Mouse (Mus musculus): ENCODE measurements at regions not wholly inside any gene's neighbourhood (a gene's known extent, or its start where the extent isn't known, plus 50 kb on each side); places are given as distances from the start of the nearest gene placed in this dataset.
"Not testable (repeated sequence)": the region's sequence is repeated elsewhere in the genome, so short reads cannot be mapped to it uniquely, and the experiment has no call there.

DNA sequence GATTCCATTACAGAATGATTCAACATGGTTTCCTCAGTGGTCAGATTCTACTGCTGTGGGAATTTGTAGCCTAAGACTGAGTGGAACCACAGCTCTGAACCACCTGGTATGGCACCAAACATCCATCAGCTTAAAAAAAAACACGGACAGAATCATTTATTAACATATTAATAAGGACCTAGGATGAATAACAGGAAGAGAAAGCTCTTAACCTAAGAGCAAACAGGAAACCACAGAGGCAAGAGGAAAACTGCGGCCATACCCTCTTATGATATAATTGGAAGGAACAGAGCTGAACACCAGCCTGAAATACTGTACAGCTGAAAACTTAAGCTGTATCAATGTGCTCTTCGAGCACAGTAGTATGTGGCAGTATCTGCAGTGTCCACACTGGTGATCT lies 399.9 kb upstream of the Zfp386 start:
- Histone ChIP-seq H3K4me3 (ENCODE audit: insufficient read depth, low read depth, low read length) (no peak overlapping the region), H3K4me1 (ENCODE audit: control insufficient read depth, insufficient read depth, low read length) (no peaks in the 10 kb centered on the region), H3K36me3 (ENCODE audit: control insufficient read depth, insufficient read depth, low read length) (no peaks in the 10 kb centered on the region), H3K27ac (ENCODE audit: insufficient read depth, low read depth, low read length) (no peak overlapping the region), H3K27me3 (replicated peaks; ENCODE audit: control insufficient read depth, insufficient read depth, low read length) (no peaks in the 10 kb centered on the region)
- TF ChIP-seq POLR2A (IDR thresholded peaks at IDR 0.05; ENCODE audit: low read depth, low read length) (no peak), CTCF (conservative IDR thresholded peaks at IDR 0.05; ENCODE audit: insufficient read depth, insufficient read length, low read depth, low read length) (no peak)
- no peak for DNase-seq
- WGBS = 51% methylated on average over 3 of the region's 3 CpGs

DNA sequence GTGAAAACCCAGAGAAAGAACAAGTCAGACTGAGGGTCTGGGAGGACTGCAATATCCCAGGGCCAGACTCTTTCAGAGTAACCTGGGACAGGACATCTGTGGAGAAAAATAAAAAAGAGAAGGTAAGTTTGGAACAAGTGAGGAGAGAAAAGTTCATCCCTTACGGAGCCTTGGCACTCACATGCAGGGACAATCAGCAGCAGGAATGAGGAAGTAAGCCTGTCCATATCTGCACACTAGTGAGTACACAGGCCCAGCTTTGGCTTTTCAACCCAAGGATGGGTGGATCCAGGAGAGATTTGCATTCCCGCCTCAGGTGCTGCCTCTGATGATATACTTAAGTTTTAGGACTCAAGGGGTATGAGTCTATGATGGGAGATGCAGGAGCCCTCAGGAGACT lies 399.4 kb upstream of the Zfp386 start:
- not testable (repeated sequence) for DNase-seq; H3K4me1 ChIP-seq (ENCODE audit: control insufficient read depth, insufficient read depth, low read length); H3K36me3 ChIP-seq (ENCODE audit: control insufficient read depth, insufficient read depth, low read length); H3K27me3 ChIP-seq (replicated peaks; ENCODE audit: control insufficient read depth, insufficient read depth, low read length); H3K27ac ChIP-seq (ENCODE audit: insufficient read depth, low read depth, low read length); H3K4me3 ChIP-seq (ENCODE audit: insufficient read depth, low read depth, low read length)
- 85% methylated on average over 2 of the region's 2 CpGs for WGBS

DNA sequence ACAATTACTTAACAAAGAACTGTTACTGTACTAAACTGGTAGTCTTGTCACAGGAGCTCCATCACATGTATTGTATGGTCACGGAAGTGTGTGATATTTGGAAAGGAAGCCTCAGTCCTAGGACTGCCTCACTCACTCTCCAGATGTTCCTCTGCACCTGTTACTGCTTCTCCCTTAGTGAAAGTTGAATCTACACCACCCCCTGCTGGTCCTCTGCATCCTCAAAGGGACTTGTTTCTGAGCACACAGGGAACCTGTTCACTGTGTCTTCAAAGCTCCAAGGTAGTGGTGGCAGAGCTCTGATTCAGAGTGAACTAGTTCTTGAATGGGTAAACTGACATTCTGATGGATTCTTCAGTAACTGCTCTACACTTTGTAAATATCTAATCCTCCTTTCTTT lies 391.7 kb upstream of the Zfp386 start:
- Histone ChIP-seq H3K27me3 (replicated peaks; ENCODE audit: control insufficient read depth, insufficient read depth, low read length) (no peaks in the 10 kb centered on the region), H3K36me3 (ENCODE audit: control insufficient read depth, insufficient read depth, low read length) (no peaks in the 10 kb centered on the region), H3K4me3 (ENCODE audit: insufficient read depth, low read depth, low read length) (no peak overlapping the region), H3K4me1 (ENCODE audit: control insufficient read depth, insufficient read depth, low read length) (no peaks in the 10 kb centered on the region), H3K27ac (ENCODE audit: insufficient read depth, low read depth, low read length) (no peak overlapping the region)
- WGBS = 79% methylated on average over 1 of the region's 1 CpGs
- TF ChIP-seq POLR2A (IDR thresholded peaks at IDR 0.05; ENCODE audit: low read depth, low read length) = no peak
- TF ChIP-seq CTCF (conservative IDR thresholded peaks at IDR 0.05; ENCODE audit: insufficient read depth, insufficient read length, low read depth, low read length) = no peak
- no peak for DNase-seq

DNA sequence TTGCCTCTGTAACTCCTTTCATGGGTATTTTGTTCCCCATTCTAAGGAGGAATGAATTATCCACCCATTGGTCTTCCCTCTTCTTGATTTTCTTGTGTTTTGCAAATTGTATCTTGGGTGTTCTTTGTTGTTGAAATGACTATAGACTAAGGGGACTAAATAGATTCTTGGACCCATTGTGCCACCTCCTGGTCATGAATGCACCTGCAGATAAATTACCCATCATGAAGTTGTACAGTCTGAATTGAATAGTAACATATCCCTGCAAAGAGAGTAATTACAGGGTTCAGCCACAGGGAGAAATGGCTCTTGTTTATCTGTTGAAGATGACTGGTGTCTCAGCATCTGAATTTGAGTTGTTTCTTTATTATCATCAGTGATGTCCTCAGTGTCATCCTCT lies 383.4 kb upstream of the Zfp386 start:
- not testable (repeated sequence) for H3K36me3 ChIP-seq (ENCODE audit: control insufficient read depth, insufficient read depth, low read length); H3K27ac ChIP-seq (ENCODE audit: insufficient read depth, low read depth, low read length); H3K27me3 ChIP-seq (replicated peaks; ENCODE audit: control insufficient read depth, insufficient read depth, low read length); H3K4me3 ChIP-seq (ENCODE audit: insufficient read depth, low read depth, low read length); H3K4me1 ChIP-seq (ENCODE audit: control insufficient read depth, insufficient read depth, low read length); DNase-seq

DNA sequence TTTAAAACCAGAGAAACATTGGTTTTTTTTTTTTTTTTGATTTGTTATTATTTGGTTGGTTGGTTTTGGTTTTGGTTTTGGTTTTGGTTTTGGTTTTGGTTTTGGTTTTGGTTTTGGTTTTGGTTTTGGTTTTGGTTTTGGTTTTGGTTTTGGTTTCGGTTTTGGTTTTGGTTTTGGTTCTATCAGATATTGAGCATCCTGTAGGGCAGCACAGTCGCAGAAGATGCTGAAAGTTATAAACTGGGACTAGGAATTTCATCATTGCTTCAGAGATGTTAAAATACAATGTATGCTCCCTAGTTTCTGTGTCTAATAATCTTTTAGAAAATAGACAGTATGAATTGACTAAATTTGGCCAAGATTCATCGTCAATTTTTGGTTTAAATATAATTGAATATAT lies 375.8 kb upstream of the Zfp386 start:
- not testable (repeated sequence) for H3K4me1 ChIP-seq (ENCODE audit: control insufficient read depth, insufficient read depth, low read length); H3K4me3 ChIP-seq (ENCODE audit: insufficient read depth, low read depth, low read length); H3K36me3 ChIP-seq (ENCODE audit: control insufficient read depth, insufficient read depth, low read length); DNase-seq; H3K27ac ChIP-seq (ENCODE audit: insufficient read depth, low read depth, low read length); H3K27me3 ChIP-seq (replicated peaks; ENCODE audit: control insufficient read depth, insufficient read depth, low read length)
- WGBS = 71% methylated on average over 3 of the region's 3 CpGs

DNA sequence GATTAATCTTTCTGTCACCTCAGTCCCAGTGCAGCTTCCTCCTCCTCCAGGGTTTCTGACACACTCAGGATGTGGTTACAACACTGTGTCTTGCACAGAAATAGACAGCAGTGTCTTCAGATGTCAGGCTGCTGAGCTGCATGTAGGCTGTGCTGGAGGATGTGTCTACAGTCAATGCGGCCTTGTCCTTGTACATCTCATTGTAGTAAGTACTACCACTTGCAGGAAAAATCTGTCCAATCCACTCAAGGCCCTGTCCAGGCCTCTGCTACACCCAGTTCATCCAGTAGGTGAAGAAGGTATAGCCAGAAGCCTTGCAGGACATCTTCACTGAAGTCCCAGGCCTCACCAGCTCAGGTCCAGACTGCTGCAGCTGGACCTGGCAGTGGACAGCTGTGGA lies 355.7 kb upstream of the Zfp386 start:
- WGBS = 83% methylated on average over 1 of the region's 1 CpGs
- no peaks in the 10 kb centered on the region for H3K27me3 ChIP-seq (replicated peaks; ENCODE audit: control insufficient read depth, insufficient read depth, low read length)
- no peak for DNase-seq
- no peaks in the 10 kb centered on the region for H3K36me3 ChIP-seq (ENCODE audit: control insufficient read depth, insufficient read depth, low read length)
- no peak overlapping the region for H3K27ac ChIP-seq (ENCODE audit: insufficient read depth, low read depth, low read length)
- no peak overlapping the region for H3K4me3 ChIP-seq (ENCODE audit: insufficient read depth, low read depth, low read length)
- TF ChIP-seq POLR2A (IDR thresholded peaks at IDR 0.05; ENCODE audit: low read depth, low read length) (no peak), CTCF (conservative IDR thresholded peaks at IDR 0.05; ENCODE audit: insufficient read depth, insufficient read length, low read depth, low read length) (no peak)
- no peaks in the 10 kb centered on the region for H3K4me1 ChIP-seq (ENCODE audit: control insufficient read depth, insufficient read depth, low read length)

DNA sequence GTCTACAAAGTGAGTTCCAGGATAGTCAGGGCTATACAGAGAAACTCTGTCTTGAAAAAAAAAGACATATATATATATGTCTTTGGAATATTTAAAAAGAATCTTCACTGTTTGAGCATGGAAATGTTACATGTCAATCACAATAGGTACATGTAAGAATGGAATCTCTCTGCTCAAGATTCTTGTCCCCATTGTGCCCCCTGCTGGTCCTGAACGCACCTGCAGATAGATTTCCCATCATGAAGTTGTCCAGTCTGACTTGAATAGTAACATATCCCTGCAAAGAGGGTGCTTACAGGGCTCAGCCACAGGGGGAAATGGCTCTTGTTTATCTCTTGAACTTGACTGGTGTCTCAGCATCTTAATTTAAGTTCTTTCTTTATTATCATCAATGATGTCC lies 337.7 kb upstream of the Zfp386 start:
- not testable (repeated sequence) for H3K4me3 ChIP-seq (ENCODE audit: insufficient read depth, low read depth, low read length); H3K27me3 ChIP-seq (replicated peaks; ENCODE audit: control insufficient read depth, insufficient read depth, low read length); H3K36me3 ChIP-seq (ENCODE audit: control insufficient read depth, insufficient read depth, low read length); H3K27ac ChIP-seq (ENCODE audit: insufficient read depth, low read depth, low read length); H3K4me1 ChIP-seq (ENCODE audit: control insufficient read depth, insufficient read depth, low read length); DNase-seq
- WGBS = 19% methylated on average over 1 of the region's 1 CpGs

DNA sequence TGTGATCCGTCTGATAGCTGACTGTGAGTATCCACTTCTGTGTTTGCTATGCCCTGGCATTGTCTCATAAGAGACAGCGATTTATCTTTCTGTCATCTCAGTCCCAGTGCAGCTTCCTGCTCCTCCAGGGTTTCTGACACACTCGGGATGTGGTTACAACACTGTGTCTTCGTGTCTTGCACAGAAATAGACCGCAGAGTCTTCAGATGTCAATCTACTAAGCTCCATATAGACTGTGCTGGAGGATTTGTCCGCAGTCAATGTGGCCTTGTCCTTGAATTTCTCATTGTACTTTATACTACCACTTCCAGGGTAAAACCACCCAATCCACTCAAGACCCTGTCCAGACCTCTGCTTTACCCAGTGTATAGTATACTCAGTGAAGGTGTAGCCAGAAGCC lies 305.5 kb upstream of the Zfp386 start:
- not testable (repeated sequence) for H3K27ac ChIP-seq (ENCODE audit: insufficient read depth, low read depth, low read length); H3K36me3 ChIP-seq (ENCODE audit: control insufficient read depth, insufficient read depth, low read length); H3K4me1 ChIP-seq (ENCODE audit: control insufficient read depth, insufficient read depth, low read length); DNase-seq; H3K27me3 ChIP-seq (replicated peaks; ENCODE audit: control insufficient read depth, insufficient read depth, low read length); H3K4me3 ChIP-seq (ENCODE audit: insufficient read depth, low read depth, low read length)
- 66% methylated on average over 5 of the region's 6 CpGs for WGBS

DNA sequence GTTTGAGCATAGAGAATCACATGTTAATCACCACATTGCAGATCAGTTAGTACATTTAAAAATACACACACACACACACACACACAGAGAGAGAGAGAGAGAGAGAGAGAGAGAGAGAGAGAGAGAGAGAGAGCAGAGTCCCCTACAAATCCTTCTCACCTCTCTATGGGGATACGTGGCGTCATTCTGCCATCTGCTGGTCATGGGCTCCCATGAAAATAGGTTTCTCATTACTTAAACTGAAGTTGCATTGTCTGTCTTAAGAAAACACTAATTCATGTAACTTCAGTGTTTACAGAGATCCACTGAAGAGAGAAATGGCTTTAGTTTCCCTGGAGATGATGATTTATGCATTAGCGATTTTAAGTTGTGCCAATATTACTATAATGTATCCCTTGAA lies 297.9 kb upstream of the Zfp386 start:
- H3K4me3 ChIP-seq (ENCODE audit: insufficient read depth, low read depth, low read length); H3K27me3 ChIP-seq (replicated peaks; ENCODE audit: control insufficient read depth, insufficient read depth, low read length); H3K36me3 ChIP-seq (ENCODE audit: control insufficient read depth, insufficient read depth, low read length); DNase-seq; H3K4me1 ChIP-seq (ENCODE audit: control insufficient read depth, insufficient read depth, low read length); H3K27ac ChIP-seq (ENCODE audit: insufficient read depth, low read depth, low read length): not testable (repeated sequence)
- WGBS = 57% methylated on average over 3 of the region's 3 CpGs

DNA sequence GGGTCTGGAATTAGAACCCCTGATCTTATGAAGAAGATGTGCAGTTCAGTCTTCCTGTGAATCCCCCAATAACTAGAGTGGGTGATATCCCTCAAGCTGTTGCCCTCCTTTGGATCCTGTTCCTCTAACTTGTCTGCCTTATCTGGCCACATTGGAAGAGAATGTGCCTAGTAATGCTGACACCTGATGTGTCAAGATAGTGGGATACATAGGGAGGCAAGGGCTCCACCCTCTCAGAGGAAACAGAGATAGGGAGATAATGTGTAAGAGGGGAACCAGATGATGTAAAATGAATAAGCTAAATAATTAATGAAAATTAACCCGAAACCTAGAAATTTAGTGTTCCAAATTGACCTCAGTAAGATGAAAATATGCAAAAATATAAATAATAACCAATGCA lies 294.4 kb upstream of the Zfp386 start:
- not testable (repeated sequence) for H3K4me3 ChIP-seq (ENCODE audit: insufficient read depth, low read depth, low read length); H3K27ac ChIP-seq (ENCODE audit: insufficient read depth, low read depth, low read length); DNase-seq; H3K27me3 ChIP-seq (replicated peaks; ENCODE audit: control insufficient read depth, insufficient read depth, low read length); H3K36me3 ChIP-seq (ENCODE audit: control insufficient read depth, insufficient read depth, low read length); H3K4me1 ChIP-seq (ENCODE audit: control insufficient read depth, insufficient read depth, low read length)
- WGBS = 79% methylated on average over 1 of the region's 1 CpGs

DNA sequence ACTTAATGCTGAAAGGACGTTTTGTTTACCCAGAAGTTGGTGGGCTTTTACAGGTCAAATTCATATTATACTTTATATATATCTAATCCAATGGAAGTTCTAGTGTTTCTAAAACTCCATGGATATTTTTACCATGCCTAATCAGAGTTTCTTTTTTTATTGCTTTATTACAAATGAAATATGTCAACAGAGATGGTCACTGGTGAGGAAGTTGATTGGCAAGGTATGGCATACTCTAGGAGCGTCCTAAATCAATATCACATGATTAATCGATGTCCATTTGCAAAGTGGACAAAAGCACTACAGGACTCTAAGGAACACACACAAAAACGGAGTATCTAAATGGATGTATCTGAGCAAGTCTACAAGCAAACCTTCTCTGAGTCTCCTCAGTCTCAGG lies 290.0 kb upstream of the Zfp386 start:
- H3K27me3 ChIP-seq (replicated peaks; ENCODE audit: control insufficient read depth, insufficient read depth, low read length); H3K4me3 ChIP-seq (ENCODE audit: insufficient read depth, low read depth, low read length); DNase-seq; H3K36me3 ChIP-seq (ENCODE audit: control insufficient read depth, insufficient read depth, low read length); H3K4me1 ChIP-seq (ENCODE audit: control insufficient read depth, insufficient read depth, low read length); H3K27ac ChIP-seq (ENCODE audit: insufficient read depth, low read depth, low read length): not testable (repeated sequence)
- WGBS = 67% methylated on average over 4 of the region's 4 CpGs

DNA sequence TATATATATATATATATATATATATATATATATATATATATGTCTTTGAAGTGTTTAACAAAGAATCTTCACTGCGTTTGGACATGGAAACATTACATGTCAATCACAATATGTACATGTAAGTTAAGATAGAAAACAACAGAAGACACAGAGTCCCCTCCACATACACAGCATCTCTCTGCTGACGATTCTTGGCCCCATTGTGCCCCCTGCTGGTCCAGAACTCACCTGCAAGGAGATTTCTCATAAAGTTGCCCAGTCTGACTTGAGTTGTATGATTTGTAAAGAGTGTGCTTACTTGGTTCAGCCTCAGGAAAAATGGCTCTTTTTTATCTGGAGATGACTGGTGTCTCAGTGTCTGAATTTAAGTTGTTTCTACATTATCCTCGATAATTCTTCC lies 288.5 kb upstream of the Zfp386 start:
- H3K27me3 ChIP-seq (replicated peaks; ENCODE audit: control insufficient read depth, insufficient read depth, low read length); H3K4me3 ChIP-seq (ENCODE audit: insufficient read depth, low read depth, low read length); H3K27ac ChIP-seq (ENCODE audit: insufficient read depth, low read depth, low read length); H3K36me3 ChIP-seq (ENCODE audit: control insufficient read depth, insufficient read depth, low read length); DNase-seq; H3K4me1 ChIP-seq (ENCODE audit: control insufficient read depth, insufficient read depth, low read length): not testable (repeated sequence)
- WGBS = 49% methylated on average over 3 of the region's 3 CpGs

Data from kidney, adult 2 months (tissue).